Mouse (Mus musculus) hematopoietic stem cell, adult 5-6 weeks (primary cell): ENCODE results near the gene Fam98b. TPM values are rescaled to one million over a fixed set of nuclear protein-coding genes. Genes with fewer than 3 reads are reported as not detected.

Source experiments
- ATAC-seq, 2 experiments: fragments of 125-278 bp in 1 of 2; replicated peaks in 1 of 2; 2 replicates each; pipeline ENCODE4 v1.8.0; 2016 to 2017; ENCODE audit warnings: inconsistent platforms in 2 of 2, mild to moderate bottlenecking in 2 of 2, moderate number of reproducible peaks in 2 of 2, low read depth in 1 of 2, moderate TSS enrichment in 1 of 2; ENCODE audit not compliant: low FRiP score in 2 of 2, poor library complexity in 2 of 2, severe bottlenecking in 2 of 2, insufficient read depth in 1 of 2, low TSS enrichment in 1 of 2
- total RNA-seq: library from RNA; stranded (forward); fragments of 172-1452, 232-1000 nt; gene quantifications from 2 replicates; pipeline ENCODE4 v1.2.3, GENCODE M21; 2017

Fam98b gene
- total RNA-seq, result 35.4 and 40.0 TPM in 2 replicates

DNA sequence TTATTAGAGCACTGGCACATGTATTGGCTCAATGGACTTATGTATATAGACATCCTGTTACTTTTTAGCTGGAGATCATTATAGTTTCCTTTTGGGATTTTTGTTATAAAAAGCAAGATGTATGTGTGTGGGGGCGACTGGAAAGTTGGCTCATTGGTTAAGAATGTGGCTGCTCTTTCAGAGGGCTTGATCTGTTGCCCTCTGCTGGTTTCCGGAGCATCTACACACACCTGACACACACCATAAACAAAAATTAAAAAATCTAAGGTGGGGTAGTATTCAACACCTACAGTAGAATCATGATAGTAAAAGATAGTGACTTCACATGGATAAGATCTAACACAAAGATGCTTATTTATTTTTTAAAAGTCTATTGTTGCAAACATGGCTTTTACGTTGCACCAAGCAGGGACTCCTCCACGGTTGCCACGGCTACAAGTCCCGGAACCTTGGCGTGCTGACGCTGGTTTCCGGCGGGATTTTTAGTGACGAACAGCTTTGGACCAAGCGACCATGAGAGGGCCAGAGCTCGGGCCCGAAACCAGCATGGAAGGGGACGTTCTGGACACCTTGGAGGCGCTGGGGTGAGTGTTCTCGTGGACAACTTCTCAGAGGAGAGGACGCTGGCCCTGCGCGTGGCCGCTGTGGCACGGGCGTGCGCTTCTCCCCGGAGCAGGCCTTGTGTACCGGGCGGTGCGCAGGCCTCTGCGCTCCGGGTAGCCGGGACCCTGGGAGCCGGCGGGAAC is at the start of gene Fam98b:
Fam98b (plus strand) TSS at position 485 of the 746 bp plus-strand sequence.
- ATAC-seq, result peak; percentile 96

DNA sequence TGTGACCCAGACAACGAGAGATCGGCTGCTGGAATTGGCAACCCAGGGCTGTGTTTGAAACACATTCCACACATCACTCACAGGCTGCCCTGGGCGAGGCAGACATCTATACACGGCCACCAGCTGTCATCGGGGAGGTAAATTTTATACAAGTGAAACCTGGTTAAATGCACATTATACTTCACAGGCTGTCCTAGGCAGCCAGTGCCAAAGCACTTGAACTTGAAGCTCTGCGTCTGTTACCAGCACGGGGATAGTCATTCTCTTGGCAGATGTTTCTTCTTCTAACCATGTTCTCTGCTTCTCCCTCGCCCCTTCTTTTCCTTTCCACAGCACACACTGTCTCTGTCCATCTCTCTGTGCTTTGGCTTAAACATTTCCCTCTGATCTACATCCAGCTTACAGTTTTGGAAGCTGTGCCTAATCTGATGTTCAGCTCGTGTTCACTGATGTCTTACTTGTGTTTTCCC is 48.6 kb upstream of the Fam98b start:
- ATAC-seq, result no peak

DNA sequence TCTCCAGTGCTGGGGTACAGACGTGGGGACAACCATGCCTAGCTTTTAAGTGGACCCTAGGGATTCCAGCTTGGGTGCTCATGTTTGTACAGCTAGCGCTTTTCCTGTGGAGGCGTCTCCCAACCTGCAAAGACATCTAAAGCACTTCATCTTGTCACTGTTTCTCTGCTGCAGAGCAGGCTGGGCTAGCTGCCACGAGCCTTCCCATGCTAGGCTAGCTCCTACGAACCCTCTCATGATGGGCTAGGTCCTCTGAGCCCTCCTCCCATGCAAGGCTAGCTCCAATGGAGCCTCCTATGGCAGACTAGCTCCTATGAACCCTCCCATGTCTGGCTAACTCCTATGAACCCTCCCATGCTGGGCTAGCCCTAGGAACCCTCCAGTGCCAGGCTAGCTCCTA is 46.2 kb upstream of the Fam98b start:
- ATAC-seq, result no peak

DNA sequence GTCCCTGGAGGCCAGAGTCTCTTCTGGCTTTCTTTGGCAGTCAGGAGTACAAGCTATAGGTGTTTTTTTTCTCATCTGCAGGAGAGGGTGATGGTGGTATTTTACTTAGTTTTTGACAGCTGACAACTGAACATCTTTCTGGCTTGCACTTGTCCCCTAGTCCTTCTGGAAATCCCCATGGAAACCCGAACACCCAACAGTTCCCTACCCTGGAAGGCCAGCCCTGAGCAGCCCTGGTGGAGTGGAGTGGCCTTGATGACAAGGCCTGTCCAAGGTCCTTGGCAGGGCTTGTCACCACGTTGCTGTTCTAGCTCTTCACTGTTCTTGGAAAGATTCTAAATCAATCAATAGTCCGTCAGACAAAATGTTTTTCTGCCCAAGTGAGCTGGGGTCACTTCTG is 45.0 kb upstream of the Fam98b start:
- ATAC-seq, result no peak

DNA sequence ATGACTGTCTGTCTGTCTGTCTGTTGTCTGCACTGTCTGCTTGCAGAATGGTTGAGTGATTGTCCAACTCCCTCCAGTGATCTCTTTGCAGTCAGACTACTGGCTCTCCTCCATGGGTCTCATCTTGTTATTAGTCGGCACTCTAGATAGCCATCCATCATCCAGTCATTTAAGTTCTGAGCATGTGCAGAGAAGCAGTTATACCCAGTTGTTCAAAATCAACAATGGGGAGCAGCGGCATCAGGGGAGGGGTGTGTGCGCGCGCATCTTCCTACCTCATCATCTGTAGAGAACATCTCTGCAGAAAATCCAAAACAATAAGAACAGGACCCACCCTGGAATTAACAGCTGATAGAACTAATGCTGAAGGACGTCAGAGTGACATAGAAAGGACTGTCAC is 44.5 kb upstream of the Fam98b start:
- ATAC-seq, result no peak

DNA sequence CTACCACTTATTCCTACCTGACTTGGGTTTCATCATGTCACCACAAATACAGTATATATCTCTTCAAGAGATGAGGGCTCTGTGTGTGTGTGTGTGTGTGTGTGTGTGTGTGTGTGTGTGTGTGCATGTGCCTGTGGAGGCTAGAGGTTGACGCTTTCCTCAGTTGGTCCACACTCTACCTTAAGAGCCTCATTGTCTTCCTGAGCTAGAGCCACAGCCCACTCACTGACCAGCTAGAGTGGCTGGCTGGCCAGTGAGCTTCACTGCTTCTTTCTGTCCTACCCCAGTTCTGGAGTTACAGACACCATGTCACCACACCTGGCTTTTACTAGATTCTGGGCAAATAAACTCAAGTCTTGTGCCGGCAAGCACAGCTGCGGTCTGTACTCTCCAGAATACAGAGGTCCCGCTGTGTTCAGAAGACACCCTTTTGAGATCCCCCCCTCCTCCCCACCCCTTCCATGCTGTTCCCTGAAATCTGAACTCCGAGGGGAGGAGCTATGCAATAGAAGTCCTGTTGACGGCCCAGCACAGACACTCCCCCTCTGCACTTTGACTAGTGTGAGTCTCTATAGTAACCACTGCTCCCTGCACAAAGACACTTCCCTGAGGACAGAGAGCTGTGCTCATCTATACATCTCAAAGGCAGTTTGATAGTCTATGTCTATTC is 39.0 kb upstream of the Fam98b start:
- peak; percentile 56 to 71 for ATAC-seq

DNA sequence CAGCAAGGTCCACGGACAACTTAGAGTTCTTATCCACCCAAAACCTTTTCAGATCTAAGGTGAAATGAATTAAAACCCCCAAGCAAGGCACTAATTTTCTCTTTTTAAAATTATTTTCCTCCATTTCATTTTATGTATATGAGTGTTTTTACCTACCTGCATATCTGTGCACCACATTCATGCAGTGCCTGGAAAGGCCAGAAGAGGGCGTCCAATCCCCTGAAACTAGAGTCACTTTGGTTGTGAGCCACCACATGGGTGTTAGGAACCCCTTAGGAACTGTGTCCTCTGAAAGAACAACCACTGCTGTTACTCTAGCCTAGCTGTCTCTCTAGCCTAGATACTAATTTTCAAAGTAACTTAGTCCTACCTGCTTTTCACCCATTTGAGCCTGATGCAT is 33.4 kb upstream of the Fam98b start:
- no peak for ATAC-seq

DNA sequence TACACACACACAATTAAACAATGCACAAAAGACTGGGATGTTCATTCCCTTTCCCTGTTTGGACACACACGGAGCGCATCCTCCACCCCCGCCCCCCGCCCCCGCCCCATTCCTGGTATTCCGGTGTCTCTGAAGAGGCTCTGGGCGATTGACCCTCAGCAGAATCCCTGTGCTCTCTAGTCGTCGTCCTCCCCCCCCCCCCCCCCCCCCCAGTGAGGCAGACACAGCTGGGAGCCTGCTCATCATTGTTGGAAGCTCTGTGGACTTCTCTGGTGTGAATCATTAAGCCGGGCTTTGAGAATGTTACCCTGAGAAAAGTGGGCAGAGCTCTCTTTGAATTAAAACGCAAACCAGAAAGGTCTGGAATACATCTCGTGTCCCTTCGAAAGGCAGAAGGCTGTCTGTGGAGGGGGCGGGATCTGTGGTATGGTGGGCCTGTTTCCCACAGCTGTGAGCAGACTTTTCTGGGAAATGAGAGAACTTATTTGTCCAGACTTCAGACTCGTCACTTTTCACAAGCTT is 31.8 kb upstream of the Fam98b start:
- no peak for ATAC-seq

DNA sequence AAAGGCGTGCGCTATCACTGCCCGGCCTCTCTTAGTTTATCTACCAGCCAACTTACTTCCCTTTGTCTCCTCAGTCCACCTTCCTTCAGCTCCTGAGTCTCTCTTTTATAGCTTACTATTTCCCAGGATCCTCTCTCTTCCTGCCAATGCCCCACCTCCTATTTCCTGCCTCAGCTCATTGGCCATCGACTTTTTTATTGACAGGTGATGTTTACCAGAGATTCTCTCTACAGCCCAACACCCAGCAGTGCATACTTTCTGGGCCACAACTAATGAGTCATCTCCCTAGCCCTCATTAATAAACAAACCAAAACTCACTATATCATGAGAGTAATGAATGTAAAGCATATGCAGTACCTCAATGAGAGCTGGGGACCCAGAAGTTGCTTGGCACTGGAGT is 30.0 kb upstream of the Fam98b start:
- no peak for ATAC-seq

DNA sequence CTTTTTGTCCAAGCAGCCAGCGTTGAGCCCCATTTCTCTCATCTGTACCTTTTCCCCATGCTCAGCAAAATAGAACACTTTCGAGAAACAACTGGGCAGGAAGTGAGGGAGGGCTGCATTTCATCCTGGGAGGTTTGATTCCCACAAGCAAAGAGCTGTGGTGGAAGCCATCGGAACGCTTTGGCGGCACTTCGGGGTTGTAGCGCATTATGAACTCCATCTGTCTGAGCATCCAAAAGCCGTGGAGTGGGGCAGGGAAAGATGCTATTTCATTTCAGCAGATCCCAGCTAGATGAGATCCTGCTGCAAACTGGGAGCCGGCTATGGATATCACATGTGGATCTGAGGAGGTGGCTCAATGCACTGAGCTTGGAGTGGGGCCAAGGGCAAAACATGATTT is 26.9 kb upstream of the Fam98b start:
- ATAC-seq, result no peak

DNA sequence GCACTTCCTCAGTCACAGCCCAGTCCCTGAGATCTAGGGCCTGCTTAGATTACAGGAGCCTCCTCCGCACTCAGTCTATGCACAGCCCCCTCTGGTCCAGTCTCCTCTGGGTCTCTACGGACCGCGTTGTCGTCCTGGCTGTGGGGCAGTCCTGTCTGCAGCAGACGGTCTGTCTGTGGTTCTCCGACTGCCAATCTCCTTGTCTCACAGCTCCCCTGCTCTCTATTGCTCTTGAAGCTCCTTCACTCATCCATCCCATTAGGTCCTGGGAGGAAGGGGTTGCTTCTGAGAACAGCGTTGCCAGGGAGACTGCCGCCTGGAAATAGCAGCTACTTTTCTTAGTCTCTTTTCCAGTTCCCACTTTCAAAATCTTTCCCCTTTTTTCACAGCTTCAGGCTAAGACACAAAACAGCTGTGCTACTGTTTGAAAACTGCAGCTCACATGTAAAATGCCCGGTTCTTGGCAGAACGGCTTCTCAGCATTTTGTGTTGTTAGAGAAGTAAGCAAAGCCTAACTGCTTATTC is 20.9 kb upstream of the Fam98b start:
- ATAC-seq, result no peak

DNA sequence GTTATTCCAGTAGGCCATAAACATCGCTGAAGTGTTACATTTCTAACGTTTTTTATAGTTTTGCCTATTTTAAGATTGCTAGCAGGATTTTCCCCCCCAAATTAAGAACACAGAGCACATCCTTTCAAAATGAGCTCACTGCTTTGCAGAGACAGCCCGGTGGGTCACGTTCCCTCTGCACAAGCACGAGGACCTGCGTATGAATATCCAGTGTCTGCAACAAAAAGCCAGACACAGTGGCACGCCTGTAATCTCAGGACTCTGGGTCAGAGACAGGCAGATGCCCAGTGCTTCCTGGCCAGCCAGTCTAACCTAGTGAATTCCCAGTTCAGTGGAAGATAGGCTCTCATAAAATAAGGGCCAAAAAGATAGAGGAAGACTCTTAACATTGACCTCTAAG is 19.3 kb upstream of the Fam98b start:
- ATAC-seq, result no peak

DNA sequence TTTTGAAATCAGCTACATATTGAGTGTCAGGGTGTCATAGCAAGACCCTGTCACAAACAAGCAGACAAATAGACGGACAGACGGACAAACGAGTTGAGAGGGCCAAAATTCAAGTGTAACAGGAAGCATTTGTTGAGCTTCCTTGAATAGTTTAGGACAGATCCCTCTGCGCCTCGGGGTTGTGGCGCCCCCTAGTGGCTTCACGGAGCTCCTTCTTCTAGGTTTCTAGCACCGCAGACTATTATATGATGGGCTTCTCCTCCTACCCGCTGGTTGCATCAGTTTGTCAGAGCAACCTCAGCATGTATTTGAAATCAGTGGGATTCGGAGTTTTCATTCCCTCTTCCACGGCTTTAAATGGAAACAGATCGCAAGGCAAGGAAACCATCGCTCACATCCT is 18.3 kb upstream of the Fam98b start:
- peak; percentile 93 to 94 for ATAC-seq

DNA sequence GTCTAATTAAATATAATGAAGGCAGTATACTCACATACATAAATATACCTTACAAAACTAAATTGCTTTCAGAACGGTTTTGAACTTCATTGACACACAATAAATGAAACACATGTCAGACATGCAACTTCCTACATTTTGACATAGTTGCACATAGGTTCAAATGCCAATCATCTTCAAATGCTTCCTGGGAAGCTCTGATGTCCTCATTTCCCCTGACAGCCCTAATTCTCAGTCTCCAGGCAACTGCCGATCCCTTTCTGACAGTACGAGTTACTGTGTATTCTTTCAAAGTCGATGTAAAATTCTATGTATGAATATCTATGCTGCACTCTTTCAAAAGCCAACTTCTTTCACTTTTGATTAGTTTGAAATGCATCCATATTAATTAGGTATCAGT is 7.6 kb upstream of the Fam98b start:
- ATAC-seq, result no peak; a peak in 1 of 4 replicates

DNA sequence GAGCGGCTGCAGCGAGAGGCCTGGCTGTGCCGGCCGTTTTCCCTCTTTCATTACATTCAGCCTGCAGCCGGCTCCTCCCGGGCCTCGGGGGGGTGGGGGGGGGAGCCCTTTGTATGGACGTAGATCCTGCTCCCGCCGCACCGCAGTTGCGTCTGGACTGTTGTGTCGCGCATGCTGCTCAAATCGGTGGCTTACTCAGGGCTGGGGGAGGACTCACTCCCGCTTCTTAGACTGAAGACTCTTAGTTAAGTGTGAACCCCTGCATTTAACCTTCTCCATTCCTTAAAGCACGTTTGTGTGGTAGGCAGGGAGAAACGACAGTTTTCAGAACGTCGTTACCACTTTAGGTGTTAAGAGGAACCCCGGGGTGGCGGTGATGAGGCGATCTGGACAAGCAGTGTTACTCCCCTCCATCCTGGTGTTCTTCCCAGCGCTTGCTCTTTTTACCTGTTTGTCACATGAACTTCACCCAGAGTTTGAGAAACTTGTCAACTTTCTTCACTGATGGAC is 517 bp downstream of the Fam98b start:
- peak in 1 of 2 experiments; percentile 26; a peak in 1 of 4 replicates for ATAC-seq

DNA sequence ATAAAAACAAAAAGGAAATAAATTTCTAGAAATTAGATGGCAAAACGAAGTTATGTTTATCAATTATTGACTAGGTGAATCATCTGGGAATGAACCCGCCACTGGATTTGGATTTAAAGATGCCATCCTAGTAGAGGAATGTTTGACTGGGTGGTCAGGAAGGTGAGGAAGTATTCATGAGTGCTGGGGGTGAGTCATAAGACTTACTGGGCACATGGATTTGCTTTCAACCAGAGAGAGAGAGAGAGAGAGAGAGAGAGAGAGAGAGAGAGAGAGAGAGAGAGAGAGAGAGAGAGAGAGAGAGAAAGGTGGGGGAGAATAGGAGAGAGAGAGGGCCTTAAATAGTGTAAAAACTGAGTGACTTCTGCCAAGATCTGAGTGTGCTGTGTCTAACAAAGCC is 5.9 kb downstream of the Fam98b start:
- no peak for ATAC-seq

DNA sequence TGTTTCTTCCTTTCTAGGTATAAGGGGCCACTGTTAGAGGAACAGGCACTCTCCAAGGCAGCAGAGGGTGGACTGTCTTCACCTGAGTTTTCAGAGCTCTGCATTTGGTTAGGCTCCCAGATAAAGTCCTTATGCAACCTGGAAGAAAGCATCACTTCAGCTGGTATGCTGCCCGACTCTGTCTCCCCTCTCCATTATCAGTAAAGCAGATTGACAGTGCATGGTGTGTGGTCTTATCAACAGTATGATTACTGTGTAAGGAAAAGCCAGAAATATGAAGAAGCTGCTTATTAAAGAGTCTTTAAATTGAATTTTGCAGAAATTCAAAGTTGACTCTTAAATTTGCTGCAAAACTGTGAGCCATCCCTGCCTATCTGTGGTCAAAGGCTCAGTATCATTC is 8.1 kb downstream of the Fam98b start:
- no peak for ATAC-seq

DNA sequence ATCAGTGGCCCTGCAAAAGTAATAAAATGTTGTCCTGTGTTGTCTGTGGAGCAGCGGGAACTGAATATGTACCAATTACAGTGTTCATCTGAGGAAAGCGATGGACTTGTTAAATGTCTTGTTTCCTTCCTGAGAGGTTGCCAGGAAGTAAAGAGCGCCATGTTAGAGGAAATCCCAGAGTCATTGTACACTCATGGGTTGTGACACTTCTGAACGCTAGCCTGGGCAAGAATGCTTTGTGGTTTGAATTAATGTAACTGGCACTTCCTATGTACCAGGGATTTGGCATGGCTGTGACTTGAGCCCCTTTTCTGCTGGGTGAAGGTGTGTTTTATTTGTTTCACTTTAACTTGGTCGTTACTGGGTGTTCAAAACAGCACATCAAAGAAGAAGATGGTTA is 12.6 kb downstream of the Fam98b start:
- peak; percentile 18 to 68; a peak in 2 of 4 replicates for ATAC-seq
